Mouse (Mus musculus) forebrain, embryonic 14.5 days (tissue): ENCODE data around the gene Cdk17. TPM values are rescaled to one million over a fixed set of nuclear protein-coding genes. Genes with fewer than 3 reads are reported as not detected.

Experiments used
- ATAC-seq: fragments of 200-750 bp; cut with Nextera tagmentation; 2 replicates; pipeline ENCODE4 v1.8.0; 2017; ENCODE audit warnings: mild to moderate bottlenecking, moderate library complexity
- DNase-seq: peaks from one replicate; pipeline ENCODE4 v3.0.0-alpha.2; 2015; ENCODE audit warnings: low spot score
- H3K27ac ChIP-seq: fragments of 300-500 bp; sonication (generic); 2 replicates; pipeline ENCODE4 v1.5.1; 2014; ENCODE audit warnings: low read depth, mild to moderate bottlenecking, control low read depth, low read length, moderate library complexity
- H3K27me3 ChIP-seq: fragments of 300-500 bp; sonication (generic); replicated peaks from 2 replicates; pipeline ENCODE4 v1.6.1; 2014; ENCODE audit warnings: low read length, control low read depth, mixed read lengths; ENCODE audit not compliant: control insufficient read depth, insufficient read depth
- H3K36me3 ChIP-seq: fragments of 300-500 bp; sonication (generic); 2 replicates; pipeline ENCODE4 v1.6.1; 2014; ENCODE audit warnings: low read length, control low read depth; ENCODE audit not compliant: control insufficient read depth, insufficient read depth
- H3K4me1 ChIP-seq: fragments of 300-500 bp; sonication (generic); 2 replicates; pipeline ENCODE4 v1.6.1; 2014; ENCODE audit warnings: antibody characterized with exemption, low read length, control low read depth; ENCODE audit not compliant: control insufficient read depth, insufficient read depth
- H3K4me2 ChIP-seq: fragments of 300-500 bp; sonication (generic); 2 replicates; pipeline ENCODE4 v1.6.1; 2014; ENCODE audit warnings: mild to moderate bottlenecking, control low read depth, low read length
- H3K4me3 ChIP-seq: fragments of 300-500 bp; sonication (generic); 2 replicates; pipeline ENCODE4 v1.5.1; 2014; ENCODE audit warnings: low read depth, low read length, control low read depth
- H3K9ac ChIP-seq: fragments of 300-500 bp; sonication (generic); 2 replicates; pipeline ENCODE4 v1.6.1; 2014; ENCODE audit warnings: mild to moderate bottlenecking, low read length, control low read depth, moderate library complexity
- H3K9me3 ChIP-seq: fragments of 300-500 bp; sonication (generic); replicated peaks from 2 replicates; pipeline ENCODE4 v1.6.1; 2016; ENCODE audit warnings: low read length, control low read depth, mixed read lengths; ENCODE audit not compliant: control insufficient read depth
- WGBS: fragments of 180-500 bp; shearing (Covaris S2); extraction: QIAGEN DNeasy Blood & Tissue Kit; methylation state at CpG from one replicate; pipeline ENCODE4 v1.1.7; 2014; 5-methylcytosine and 5-hydroxymethylcytosine counted together
- polyA plus RNA-seq: library from polyadenylated mRNA; unstranded; fragments of >200 nt; fragmentation: Nextera tagmentation; extraction: Ambion mirVana; gene quantifications from 2 replicates; pipeline ENCODE4 v1.2.1, GENCODE M21; 2014

Cdk17 gene
- polyA plus RNA-seq, 1 experiment from 2014 or later, result 52.5 TPM

- peaks cover 32% of the 10 kb centered on the region for H3K4me1 ChIP-seq
- DNase-seq, result peak; percentile 94
- peak overlapping the region; percentile 51 for H3K4me2 ChIP-seq
- H3K36me3 ChIP-seq, result no peaks in the 10 kb centered on the region
- H3K27me3 ChIP-seq, result no peaks in the 10 kb centered on the region
- WGBS, result 14% methylated on average over 25 of the region's 25 CpGs
- H3K9me3 ChIP-seq, result no peaks in the 10 kb centered on the region
- peak overlapping the region; percentile 91 for H3K27ac ChIP-seq
- ATAC-seq, result peak; percentile 89
- H3K4me3 ChIP-seq, result peak overlapping the region; percentile 22
- H3K9ac ChIP-seq, result peak overlapping the region; percentile 52
These were observed 114.8 kb downstream of the Cdk17 start for GRCm38 (mm10) chr10:93275212-93276136.

DNA sequence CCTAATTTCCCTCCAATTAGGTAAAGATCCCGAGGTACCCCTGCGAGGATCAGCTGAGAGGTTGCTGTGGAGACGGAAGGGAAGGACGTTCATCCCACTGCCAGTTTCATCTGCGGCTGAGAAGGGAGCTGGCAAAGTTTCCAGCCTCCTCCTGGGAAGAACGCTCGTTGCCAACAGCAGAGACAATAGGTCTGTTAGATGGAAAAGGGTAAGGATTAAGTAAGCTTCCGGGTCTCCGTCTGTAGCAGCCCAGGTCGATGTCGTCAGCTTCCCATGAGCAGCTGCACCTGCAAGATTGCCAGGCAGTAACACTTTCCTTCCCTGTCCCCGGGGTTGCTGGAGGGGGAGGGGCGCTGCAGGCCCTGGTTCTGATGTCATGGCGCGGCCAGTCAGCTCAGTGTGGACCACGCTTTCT, 115.7 kb downstream of the Cdk17 start:
- peak; percentile 69 for ATAC-seq
- Histone ChIP-seq H3K9ac (peak overlapping the region; percentile 52), H3K9me3 (no peaks in the 10 kb centered on the region), H3K27ac (peak overlapping the region; percentile 91), H3K4me3 (peak overlapping the region; percentile 22), H3K4me2 (peak overlapping the region; percentile 51), H3K36me3 (no peaks in the 10 kb centered on the region), H3K27me3 (no peaks in the 10 kb centered on the region), H3K4me1 (peaks cover 32% of the 10 kb centered on the region)
- DNase-seq, result peak; percentile 95
- 0% methylated on average over 16 of the region's 16 CpGs for WGBS

- Histone ChIP-seq H3K9ac (peak overlapping the region; percentile 52), H3K9me3 (no peaks in the 10 kb centered on the region), H3K27me3 (no peaks in the 10 kb centered on the region), H3K4me3 (peak overlapping the region; percentile 22; the same call in 1 of the 2 replicates), H3K4me1 (peaks cover 32% of the 10 kb centered on the region), H3K4me2 (peak overlapping the region; percentile 51), H3K36me3 (no peaks in the 10 kb centered on the region), H3K27ac (peak overlapping the region; percentile 91)
- DNase-seq (no peak), ATAC-seq (no peak)
- WGBS, result 37% methylated on average over 9 of the region's 9 CpGs
These were observed 116.2 kb downstream of the Cdk17 start for GRCm38 (mm10) chr10:93276857-93277256.

DNA sequence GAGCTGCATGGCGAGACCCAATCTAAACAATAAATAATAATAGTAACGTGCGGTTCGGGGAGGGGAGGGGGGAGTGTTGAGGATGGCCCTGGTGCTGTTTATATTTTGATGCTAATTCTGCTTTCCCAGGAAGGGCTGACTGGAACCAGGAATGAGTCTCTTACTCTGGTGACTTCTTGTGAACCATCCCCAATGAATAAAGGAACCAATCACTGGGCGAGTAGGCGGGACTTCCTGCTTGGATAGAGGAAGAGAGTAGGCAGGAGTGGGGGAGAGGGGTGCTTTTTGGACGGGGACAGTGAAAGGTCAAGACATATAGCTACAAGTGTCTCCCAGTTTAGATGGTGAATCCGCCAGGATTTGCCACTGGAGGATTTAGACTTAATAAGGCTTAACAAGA, 117.7 kb downstream of the Cdk17 start:
- Histone ChIP-seq H3K9me3 (no peaks in the 10 kb centered on the region), H3K27ac (no peak overlapping the region), H3K9ac (no peak overlapping the region), H3K36me3 (no peaks in the 10 kb centered on the region), H3K4me2 (no peak overlapping the region), H3K4me3 (no peak overlapping the region), H3K4me1 (peaks cover 36% of the 10 kb centered on the region), H3K27me3 (no peaks in the 10 kb centered on the region)
- DNase-seq (no peak), ATAC-seq (no peak)
- 81% methylated on average over 8 of the region's 8 CpGs for WGBS

DNA sequence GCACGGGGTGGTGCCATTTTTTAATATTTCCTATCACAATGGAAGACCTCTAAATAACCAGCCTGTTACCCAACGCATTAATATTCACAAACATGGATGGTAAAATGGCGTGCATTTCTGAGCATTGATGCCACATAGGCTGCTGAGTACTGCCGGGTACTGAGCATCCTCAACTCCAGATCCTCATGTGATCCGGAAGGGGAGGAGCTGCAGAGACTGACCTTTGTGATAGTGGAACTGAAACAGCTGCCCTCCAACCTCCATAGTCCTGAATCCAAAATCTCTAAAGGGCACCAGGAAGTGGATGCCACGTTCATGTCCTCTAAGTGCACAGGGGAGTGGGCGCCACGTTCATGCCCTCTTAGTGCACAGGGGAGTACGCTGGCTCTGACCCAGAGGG, 118.4 kb downstream of the Cdk17 start:
- DNase-seq (no peak), ATAC-seq (no peak)
- H3K4me3 ChIP-seq, result no peak overlapping the region
- no peaks in the 10 kb centered on the region for H3K36me3 ChIP-seq
- H3K4me1 ChIP-seq, result peaks cover 36% of the 10 kb centered on the region
- no peak overlapping the region for H3K4me2 ChIP-seq
- no peaks in the 10 kb centered on the region for H3K27me3 ChIP-seq
- no peak overlapping the region for H3K27ac ChIP-seq
- no peaks in the 10 kb centered on the region for H3K9me3 ChIP-seq
- H3K9ac ChIP-seq, result no peak overlapping the region
- 94% methylated on average over 9 of the region's 9 CpGs for WGBS

DNA sequence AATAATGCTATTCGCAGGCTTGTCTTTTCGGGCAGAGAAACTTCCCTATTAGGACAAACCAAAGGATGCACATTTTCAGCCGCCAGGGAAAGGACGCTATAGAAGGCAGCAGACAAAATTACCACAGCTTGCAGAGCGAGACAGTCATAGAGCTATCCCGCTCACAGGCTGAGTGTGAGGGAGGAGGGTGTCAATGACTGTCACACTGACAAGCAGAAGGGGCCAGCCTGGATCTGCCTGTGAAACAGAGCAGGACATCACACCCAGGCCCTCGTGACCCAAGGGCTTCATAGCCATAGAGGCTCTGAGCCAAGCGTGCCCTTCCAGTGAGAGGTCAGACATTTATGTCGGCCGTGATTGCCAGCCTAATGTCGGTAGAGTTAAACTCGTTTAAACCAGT, 119.9 kb downstream of the Cdk17 start:
- no peak overlapping the region for H3K4me3 ChIP-seq
- 76% methylated on average over 12 of the region's 12 CpGs for WGBS
- H3K27ac ChIP-seq, result no peak overlapping the region
- DNase-seq, result no peak
- ATAC-seq, result no peak
- H3K4me1 ChIP-seq, result peaks cover 21% of the 10 kb centered on the region
- H3K27me3 ChIP-seq, result no peaks in the 10 kb centered on the region
- H3K9me3 ChIP-seq, result no peaks in the 10 kb centered on the region
- no peak overlapping the region for H3K9ac ChIP-seq
- no peaks in the 10 kb centered on the region for H3K36me3 ChIP-seq
- no peak overlapping the region for H3K4me2 ChIP-seq

DNA sequence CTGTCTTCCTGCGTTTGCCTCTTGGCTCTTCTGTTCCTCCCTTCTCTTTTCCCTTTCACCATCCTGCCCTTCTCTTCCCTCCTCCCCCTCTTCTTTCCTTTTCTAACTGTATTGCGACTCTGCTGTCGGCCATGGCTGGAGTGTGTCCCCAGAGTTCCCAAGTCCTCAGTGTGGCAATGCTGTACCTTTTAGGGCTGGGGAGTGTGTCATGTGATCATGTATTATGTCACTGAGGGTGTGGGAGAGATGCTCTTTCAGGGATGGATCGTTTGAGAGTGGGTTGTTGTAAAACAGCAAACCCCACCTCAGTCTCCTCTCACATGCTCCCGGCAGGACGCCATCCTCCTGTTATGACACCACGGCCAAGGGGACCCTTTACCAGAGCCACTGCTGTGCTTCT, 120.4 kb downstream of the Cdk17 start:
- WGBS, result 64% methylated on average over 7 of the region's 7 CpGs
- Histone ChIP-seq H3K4me3 (no peak overlapping the region), H3K27ac (no peak overlapping the region), H3K9me3 (no peaks in the 10 kb centered on the region), H3K9ac (no peak overlapping the region), H3K27me3 (no peaks in the 10 kb centered on the region), H3K4me2 (no peak overlapping the region), H3K4me1 (peaks cover 16% of the 10 kb centered on the region), H3K36me3 (no peaks in the 10 kb centered on the region)
- DNase-seq, result no peak
- no peak for ATAC-seq

- Histone ChIP-seq H3K4me3 (no peak overlapping the region), H3K36me3 (no peaks in the 10 kb centered on the region), H3K9ac (no peak overlapping the region), H3K27ac (peak overlapping the region; percentile 29; the same call in 1 of the 2 replicates), H3K27me3 (no peaks in the 10 kb centered on the region), H3K4me2 (no peak overlapping the region), H3K4me1 (peaks cover 6% of the 10 kb centered on the region; the same call in 1 of the 2 replicates), H3K9me3 (no peaks in the 10 kb centered on the region)
- 9% methylated on average over 12 of the region's 12 CpGs for WGBS
- ATAC-seq, result peak; percentile 83
- peak; percentile 90 for DNase-seq
These were observed 121.9 kb downstream of the Cdk17 start for GRCm38 (mm10) chr10:93282526-93282964.

- no peak overlapping the region for H3K4me2 ChIP-seq
- no peaks in the 10 kb centered on the region for H3K9me3 ChIP-seq
- no peak overlapping the region for H3K9ac ChIP-seq
- H3K27me3 ChIP-seq, result no peaks in the 10 kb centered on the region
- H3K27ac ChIP-seq, result no peak overlapping the region
- H3K36me3 ChIP-seq, result no peaks in the 10 kb centered on the region
- no peak for ATAC-seq
- H3K4me1 ChIP-seq, result peaks cover 4% of the 10 kb centered on the region; the same call in 1 of the 2 replicates
- peak; percentile 52 for DNase-seq
- WGBS, result 53% methylated on average over 4 of the region's 4 CpGs
- H3K4me3 ChIP-seq, result no peak overlapping the region
These were observed 122.6 kb downstream of the Cdk17 start for GRCm38 (mm10) chr10:93283258-93283657.
